Mouse (Mus musculus) yolk sac, embryonic 10.5 days (tissue): Measurements from ENCODE around the gene Jarid2.

Source experiments
- DNase-seq: peaks from one replicate; pipeline ENCODE4 v3.0.0-alpha.2; 2017; ENCODE audit warnings: low spot score

Gene Jarid2

DNA sequence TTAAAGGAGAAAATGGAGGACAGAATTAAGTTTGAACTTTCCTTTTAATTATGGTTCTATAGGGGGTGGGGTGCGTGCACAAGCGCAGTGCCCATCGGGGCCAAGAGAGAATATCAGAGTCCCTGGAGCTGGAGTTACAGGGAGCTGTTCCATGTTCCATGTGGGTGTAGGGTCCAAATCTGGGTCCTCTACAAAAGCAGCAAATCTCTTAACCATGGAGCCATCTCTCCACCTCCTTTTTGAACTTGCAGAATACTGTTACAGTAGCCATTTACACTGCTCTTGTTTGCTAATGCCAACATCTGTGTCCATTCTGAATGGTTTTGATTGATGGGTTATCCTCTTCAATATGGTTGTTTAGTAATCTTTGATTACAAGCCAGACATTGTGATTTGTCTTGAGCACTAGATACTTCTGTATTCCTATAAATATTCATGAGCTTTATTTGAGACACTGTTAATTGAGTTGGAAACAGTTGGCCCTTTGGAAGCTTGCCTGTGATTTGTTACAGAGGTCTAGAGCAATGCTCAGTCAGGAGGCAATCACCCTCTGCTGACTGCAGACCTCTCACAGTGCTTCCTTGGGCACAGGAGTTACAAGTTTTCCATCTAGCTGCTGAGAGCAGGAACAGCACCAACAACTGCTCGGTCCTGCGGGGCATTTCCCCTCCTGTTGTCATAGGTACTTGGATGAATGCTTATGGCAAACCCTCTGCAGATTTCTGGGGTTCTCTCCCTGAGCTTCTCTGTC lies 231.4 kb downstream of the Jarid2 start:
- DNase-seq, result no peak
